Mouse (Mus musculus) brain, adult 2 months (tissue): Measurements from ENCODE around the gene Gm30302.

ENCODE experiments used
- DNase-seq: peaks from one replicate; pipeline ENCODE4 v3.0.0; 2011; ENCODE audit warnings: low read depth, low spot score

The Gm30302 gene

DNA sequence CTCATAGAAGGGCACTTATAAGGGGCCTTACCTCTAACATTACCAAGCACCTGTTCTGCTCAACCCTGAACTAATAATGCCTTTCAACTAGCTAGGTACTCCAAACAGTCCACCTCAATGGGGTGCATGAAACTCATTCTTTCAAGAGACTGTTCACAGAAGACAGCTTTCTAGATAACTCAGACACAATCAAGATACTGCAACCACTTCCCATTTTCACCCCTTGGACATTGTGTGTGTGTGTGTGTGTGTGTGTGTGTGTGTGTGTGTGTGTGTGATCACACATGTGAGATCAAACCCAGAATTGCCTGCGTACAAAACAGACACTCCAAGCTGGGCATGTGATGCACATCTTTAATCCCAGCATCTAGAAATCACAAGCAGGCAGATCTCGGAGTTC lies 60.8 kb downstream of the Gm30302 start:
- DNase-seq, result no peak

DNA sequence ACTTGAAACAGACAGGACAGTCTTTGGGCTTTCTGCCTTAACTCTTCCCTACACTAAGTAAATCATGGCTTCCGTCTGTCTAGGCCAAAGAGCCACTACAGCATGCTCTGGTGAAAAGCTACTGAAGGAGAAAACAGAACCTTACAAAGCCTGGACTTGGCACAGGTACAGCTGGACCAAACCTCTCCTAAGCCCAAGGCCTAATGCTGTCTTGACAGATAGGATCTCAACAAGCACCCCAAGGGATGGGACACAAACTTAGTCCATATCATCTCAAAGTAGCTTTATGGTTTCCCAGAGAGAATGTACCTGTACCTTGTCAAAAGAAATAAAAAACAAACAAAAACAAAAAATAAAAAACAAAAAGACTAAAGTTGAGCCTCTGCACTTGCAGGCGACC lies 62.4 kb downstream of the Gm30302 start:
- no peak for DNase-seq
